In genomic region chr7:98348043-98348442, GRCm38 (mm10) we compare ENCODE assay signal across 9 mouse cellular contexts. TPM values are rescaled to one million over a fixed set of nuclear protein-coding genes. Genes with fewer than 3 reads are reported as not detected.
A peak's percentile ranks its signal among the peaks of the same experiment; 100 is the strongest.
DNase-seq lines count a peak whose midpoint lies in the region; ATAC-seq and TF ChIP-seq lines count a peak whose summit lies in the region.
"Had no signal": no experiment of that assay in that cellular context is flagged by ENCODE, and none has a peak within 500 bp of the region (broad histone marks: within the 10 kb centered on the region; RNA-seq: fewer than 3 reads in every experiment).

No protein-coding gene starts in this region.

- no peak for TF ChIP-seq POLR2A in heart, adult 2 months (IDR thresholded peaks at IDR 0.05; ENCODE audit: insufficient read depth, low read depth, low read length)
- TF ChIP-seq POLR2A in spleen, adult 2 months (IDR thresholded peaks at IDR 0.05; ENCODE audit: low read depth, low read length), result no peak

- peak; percentile 57 for ATAC-seq in erythroblast, adult 5-6 weeks (replicated peaks; ENCODE audit: low FRiP score, poor library complexity, severe bottlenecking)
- peak; percentile 57 for ATAC-seq in lung, postnatal 0 days

- intact Hi-C loops in heart, adult 2 months (cut with DNase I), result loop anchor here (1.0 kb wide), 1 partner anchor 59 kb away; no protein-coding TSS in a partner anchor

- H3K9me3 ChIP-seq in lung, postnatal 0 days (ENCODE audit: low read length), result no peaks in the 10 kb centered on the region
- H3K9me3 ChIP-seq: stomach, embryonic 15.5 days had no signal

- no peak overlapping the region for H3ac ChIP-seq in C2C12 (ENCODE audit: control insufficient read depth, insufficient read length, low read depth)

- peak; percentile 56 to 78 for DNase-seq in heart, adult 2 months
- DNase-seq in heart, adult 11 months, result no peak
- DNase-seq in adrenal gland, postnatal 36 days, result peak; percentile 78 to 86
- peak; percentile 63 for DNase-seq in kidney, postnatal 14 days
- peak; percentile 70 for DNase-seq in lung, postnatal 0 days (ENCODE audit: low spot score)
- peak; percentile 9 to 62 for DNase-seq in spleen, adult 2 months (ENCODE audit: low read depth in 1 of 2, low spot score in 2 of 2)

- no peak overlapping the region for H3K27ac ChIP-seq in heart, adult 2 months
- no peak overlapping the region for H3K27ac ChIP-seq in lung, postnatal 0 days (ENCODE audit: low read length)
- H3K27ac ChIP-seq in spleen, adult 2 months (ENCODE audit: insufficient read depth, low read length), result no peak overlapping the region
- H3K27ac ChIP-seq: stomach, embryonic 15.5 days had no signal

- no peaks in the 10 kb centered on the region for H3K4me1 ChIP-seq in heart, adult 2 months (ENCODE audit: control insufficient read depth, insufficient read depth, low read length)
- no peaks in the 10 kb centered on the region for H3K4me1 ChIP-seq in lung, postnatal 0 days (ENCODE audit: insufficient read depth, low read depth, low read length)
- H3K4me1 ChIP-seq in spleen, adult 2 months (ENCODE audit: control insufficient read depth, insufficient read depth, insufficient read length), result no peaks in the 10 kb centered on the region
- H3K4me1 ChIP-seq: stomach, embryonic 15.5 days had no signal

- H3K79me2 ChIP-seq in heart, adult 2 months (replicated peaks; ENCODE audit: control insufficient read depth, insufficient read depth, low read length), result no peaks in the 10 kb centered on the region
- no peaks in the 10 kb centered on the region for H3K79me2 ChIP-seq in C2C12 (ENCODE audit: control insufficient read depth, insufficient read depth)

- H3K4me2 ChIP-seq in lung, postnatal 0 days (replicated peaks; ENCODE audit: low read depth, low read length), result no peak overlapping the region
- H3K4me2 ChIP-seq: stomach, embryonic 15.5 days had no signal

- peak; percentile 94 for TF ChIP-seq CTCF in heart, adult 2 months (IDR thresholded peaks at IDR 0.05)
- TF ChIP-seq CTCF in C2C12 (IDR thresholded peaks at IDR 0.05; ENCODE audit: control insufficient read depth, insufficient read depth, insufficient read length), result peak; percentile 18
- TF ChIP-seq CTCF in lung, postnatal 0 days (IDR thresholded peaks at IDR 0.05), result peak; percentile 86
- peak; percentile 81; the same call in 1 of the 2 replicates for TF ChIP-seq CTCF in spleen, adult 2 months (IDR thresholded peaks at IDR 0.05; ENCODE audit: extremely low read depth, insufficient read depth, insufficient read length, insufficient replicate concordance)

- H3K27me3 ChIP-seq in heart, adult 2 months (ENCODE audit: control insufficient read depth, insufficient read depth, low read length), result no peaks in the 10 kb centered on the region
- no peaks in the 10 kb centered on the region for H3K27me3 ChIP-seq in C2C12 (ENCODE audit: control insufficient read depth, insufficient read depth, insufficient read length)
- H3K27me3 ChIP-seq in lung, postnatal 0 days (replicated peaks; ENCODE audit: insufficient read depth, low read length), result no peaks in the 10 kb centered on the region
- H3K27me3 ChIP-seq in spleen, adult 2 months (ENCODE audit: control insufficient read depth, insufficient read depth, low read length), result no peaks in the 10 kb centered on the region

- peaks cover 2% of the 10 kb centered on the region for H3K79me3 ChIP-seq in C2C12 (ENCODE audit: low read depth)

- H3K4me3 ChIP-seq in heart, adult 2 months, result no peak overlapping the region
- H3K4me3 ChIP-seq in C2C12 (ENCODE audit: insufficient read depth, poor library complexity, severe bottlenecking), result no peak overlapping the region
- H3K4me3 ChIP-seq in lung, postnatal 0 days (ENCODE audit: low read depth, low read length), result no peak overlapping the region
- H3K4me3 ChIP-seq in spleen, adult 2 months (ENCODE audit: extremely low read depth, insufficient read depth, insufficient read length), result no peak overlapping the region
- H3K4me3 ChIP-seq: stomach, embryonic 15.5 days had no signal

- WGBS in heart, adult 2 months, result 42% methylated on average over 7 of the region's 7 CpGs
- 40% methylated on average over 7 of the region's 7 CpGs for whole genome bisulfite sequencing in lung, postnatal 0 days
- WGBS in spleen, adult 2 months, result 41% methylated on average over 7 of the region's 7 CpGs

- no peak overlapping the region for H3K9ac ChIP-seq in heart, adult 2 months (ENCODE audit: low read depth, low read length)
- no peak overlapping the region for H3K9ac ChIP-seq in lung, postnatal 0 days (replicated peaks; ENCODE audit: low read depth)
- H3K9ac ChIP-seq: stomach, embryonic 15.5 days had no signal

- TF ChIP-seq EP300 in heart, adult 2 months (IDR thresholded peaks at IDR 0.05; ENCODE audit: insufficient read depth, low read depth, low read length), result no peak
- no peak for TF ChIP-seq EP300 in lung, postnatal 0 days (IDR thresholded peaks at IDR 0.05)

- H3K36me3 ChIP-seq in heart, adult 2 months (ENCODE audit: control insufficient read depth, insufficient read depth, low read length), result no peaks in the 10 kb centered on the region
- peaks cover 6% of the 10 kb centered on the region for H3K36me3 ChIP-seq in C2C12 (ENCODE audit: control insufficient read depth, insufficient read depth)
- H3K36me3 ChIP-seq in lung, postnatal 0 days (ENCODE audit: insufficient read depth, low read length), result no peaks in the 10 kb centered on the region
- no peaks in the 10 kb centered on the region for H3K36me3 ChIP-seq in spleen, adult 2 months (ENCODE audit: control insufficient read depth, insufficient read depth, low read length)

TF ChIP-seq in C2C12, 6 proteins besides CTCF, POLR2A, EP300 and RAD21:
- TF ChIP-seq MYOD1 (IDR thresholded peaks at IDR 0.05; ENCODE audit: control insufficient read depth, insufficient read length, low read depth) (no peak), FOSL1 (IDR thresholded peaks at IDR 0.05; ENCODE audit: insufficient read depth, low read length, poor library complexity, severe bottlenecking) (no peak), USF1 (IDR thresholded peaks at IDR 0.05; ENCODE audit: low read depth) (no peak)

RNA-seq across cellular contexts. Expression of gene Tsku, which starts 13.1 kb away (rescaled TPM):
- total RNA-seq in heart, adult 2 months (2021), result 1 to 10 TPM; 2.2 to 2.5 TPM
- polyA plus RNA-seq in heart, adult 2 months (2012; rRNA removed), result 4.9 and 5.9 TPM in 2 replicates
- polyA plus RNA-seq in C2C12 (2012; fragmentation: generic; extraction: Trizol), result 9.6 TPM
- 10 to 100 TPM; 19.8 to 23.4 TPM for total RNA-seq in adrenal gland, postnatal 36 days (2021)
- not detected in 2 replicates for total RNA-seq in erythroblast, adult 5-6 weeks (2015; ENCODE audit: low replicate concordance)
- 1.1 TPM in 1 of 2 replicates, not detected in the other for total RNA-seq in erythroblast, adult 5-6 weeks (2017; ENCODE audit: low replicate concordance)
- polyA plus RNA-seq in lung, postnatal 0 days (2015; fragmentation: Nextera tagmentation; extraction: Ambion mirVana), result 8.6 and 9.1 TPM in 2 replicates
- polyA plus RNA-seq in spleen, adult 2 months (2012; rRNA removed), result 9.4 and 12.0 TPM in 2 replicates

RNA-seq across cellular contexts. Expression of gene Acer3, which starts 27.0 kb away (rescaled TPM):
- 10 to 100 TPM; 11.0 to 13.2 TPM for total RNA-seq in heart, adult 2 months (2021)
- polyA plus RNA-seq in heart, adult 2 months (2012; rRNA removed), result 5.5 and 8.7 TPM in 2 replicates
- 7.6 TPM for polyA plus RNA-seq in C2C12 (2012; fragmentation: generic; extraction: Trizol)
- 10 to 100 TPM; 12.9 to 17.3 TPM for total RNA-seq in adrenal gland, postnatal 36 days (2021)
- total RNA-seq in erythroblast, adult 5-6 weeks (2015; ENCODE audit: low replicate concordance), result 18.4 and 22.2 TPM in 2 replicates
- total RNA-seq in erythroblast, adult 5-6 weeks (2017; ENCODE audit: low replicate concordance), result 17.0 and 27.6 TPM in 2 replicates
- polyA plus RNA-seq in lung, postnatal 0 days (2015; fragmentation: Nextera tagmentation; extraction: Ambion mirVana), result 33.1 and 43.4 TPM in 2 replicates
- 6.2 and 8.6 TPM in 2 replicates for polyA plus RNA-seq in spleen, adult 2 months (2012; rRNA removed)

Comparison
In these comparisons a context has a peak if more than half of its experiments do, and no peak if none do; other contexts are left out.
1. CTCF ChIP-seq: peak in every context shown above with its lines; median percentile 94 in heart, adult 2 months; 86 in lung, postnatal 0 days; 81 in spleen, adult 2 months; 18 in C2C12.